Mouse (Mus musculus) gastrocnemius, postnatal 36 days (tissue): ENCODE data around the gene Gm17631. TPM values are rescaled to one million over a fixed set of nuclear protein-coding genes. Genes with fewer than 3 reads are reported as not detected.
"Not testable (repeated sequence)": the region's sequence is repeated elsewhere in the genome, so short reads cannot be mapped to it uniquely, and the experiment has no call there.

ENCODE experiments used
- DNase-seq, 2 experiments: peaks; one replicate each; pipeline ENCODE4 v3.0.0; 2022
- intact Hi-C: fragments of 180-260 bp; cut with DNase I; formaldehyde crosslinking; loops from one replicate; pipeline ENCODE4 v1.15.1; 2025
- long read RNA-seq, 2 experiments: library from polyadenylated mRNA; stranded (forward); transcript quantifications; one replicate each; pipeline ENCODE4 v2.0.0; 2021
- total RNA-seq, 2 experiments: library from RNA; stranded (reverse); gene quantifications; 2 replicates each; pipeline ENCODE4 v1.2.3; 2021

Gm17631 gene
- not detected for total RNA-seq
- long read RNA-seq, experiment 1 = 0 reads
- long read RNA-seq, experiment 2 = 0 reads

- intact Hi-C loops, DNase-seq: not testable (repeated sequence)
These were observed at the start of gene Gm17631 for GRCm38 (mm10) chr6:129862349-129862748. Gm17631 (plus strand) TSS chr6:129862649.

DNA sequence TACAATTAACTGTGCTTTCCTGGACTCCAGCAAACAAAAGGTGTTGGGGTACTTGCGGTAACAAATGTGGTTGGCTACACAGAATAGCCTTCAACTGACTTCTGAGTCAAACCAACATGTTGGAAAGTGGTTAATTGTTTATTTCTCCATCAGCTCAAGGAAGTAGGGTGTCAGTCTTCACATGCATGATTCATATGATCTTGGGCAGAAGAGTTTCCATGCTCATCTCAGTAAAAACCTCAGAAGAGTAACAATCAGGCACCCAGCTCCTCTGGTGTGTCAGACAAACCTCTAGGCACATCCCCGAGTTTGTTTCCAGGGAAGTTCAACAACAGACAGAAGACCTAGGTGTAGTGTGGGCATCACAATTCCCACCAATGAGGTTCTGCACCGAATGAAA lies 44.7 kb upstream of the Gm17631 start:
- DNase-seq = no peak
- intact Hi-C loops = no loop called here

DNA sequence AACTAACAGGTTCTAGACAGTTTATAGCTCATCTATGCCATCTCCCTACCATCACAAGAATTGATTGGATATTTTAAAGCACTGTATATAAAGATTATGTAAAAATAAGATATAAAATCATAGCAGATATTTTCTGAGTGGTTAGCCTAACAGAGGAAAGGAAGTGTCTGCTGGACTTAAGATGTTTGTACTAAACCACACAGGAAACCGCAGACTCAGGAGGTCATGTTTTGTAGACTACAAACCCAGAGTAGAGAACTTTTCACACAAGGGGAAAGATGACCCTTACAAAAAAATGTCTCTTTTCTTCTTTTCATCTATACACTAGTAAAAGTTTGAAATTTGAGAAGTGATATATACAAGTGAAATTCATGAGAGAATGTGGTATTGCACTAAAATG lies 38.4 kb upstream of the Gm17631 start:
- intact Hi-C loops = no loop called here
- DNase-seq = no peak

DNA sequence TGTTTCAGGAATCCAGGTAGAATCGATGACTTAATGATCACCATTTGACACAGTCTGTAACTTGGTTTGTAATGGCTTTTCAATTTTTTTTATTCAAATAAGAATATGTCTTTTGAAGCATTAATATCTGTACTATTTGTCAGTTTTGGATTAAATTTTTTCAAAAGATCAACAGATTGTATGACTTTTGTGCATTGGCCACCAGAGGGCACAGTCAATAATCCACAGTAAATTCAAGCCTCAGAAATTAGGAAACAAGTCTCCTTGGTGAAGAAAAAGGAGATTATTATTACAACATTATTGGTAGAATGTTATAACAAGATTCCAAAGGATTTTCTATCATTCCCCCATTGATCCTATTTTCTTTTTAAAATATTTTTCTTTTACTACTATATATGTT lies 36.9 kb upstream of the Gm17631 start:
- intact Hi-C loops = no loop called here
- DNase-seq = no peak

DNA sequence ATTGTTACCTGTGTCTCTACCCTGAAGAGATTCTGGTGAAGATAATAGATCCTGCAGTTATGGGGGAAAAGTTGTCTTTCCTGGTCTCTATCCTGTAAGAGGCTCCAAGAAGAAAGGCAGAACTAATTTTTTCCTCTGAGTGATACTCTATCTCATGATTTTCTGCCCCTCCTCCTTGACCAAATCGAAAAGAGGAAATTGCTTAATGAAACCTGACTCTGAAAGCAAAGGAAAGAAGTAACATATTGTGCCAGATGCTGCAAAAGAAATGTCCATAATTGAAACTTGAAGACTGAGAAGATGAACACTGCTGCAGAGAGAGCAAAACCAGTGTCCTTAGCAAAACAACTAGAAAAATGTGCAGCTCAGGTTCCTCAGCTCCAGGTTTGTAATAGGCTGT lies 14.1 kb downstream of the Gm17631 start, which contains the start of gene Klra17:
Gene Klra17, minus strand, starts transcription at position 124 of the 400 bp plus-strand sequence.
- intact Hi-C loops = no loop called here
- DNase-seq = no peak

DNA sequence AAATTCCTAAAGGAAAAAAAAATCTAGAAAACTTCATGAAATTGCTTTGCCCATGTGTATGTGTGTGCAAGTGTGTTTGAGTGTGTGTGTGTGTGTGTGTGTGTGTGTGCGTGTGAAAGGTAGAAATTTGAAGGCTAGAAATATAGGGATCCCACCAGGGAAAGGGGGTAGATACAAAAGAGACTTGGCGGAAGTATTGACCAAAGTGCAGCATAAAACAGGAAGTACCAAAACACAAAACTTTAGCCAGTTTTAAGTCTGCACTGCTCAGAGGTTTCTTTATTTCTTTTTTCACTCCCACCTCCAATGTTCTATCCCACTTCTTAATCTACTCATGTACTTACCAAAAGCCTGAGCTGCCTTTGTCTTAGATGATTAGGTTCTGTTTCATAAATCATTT lies 20.1 kb downstream of the Gm17631 start:
- no peak for DNase-seq
- intact Hi-C loops = no loop called here

Other genes with a start within 250 kb of the Gm17631 start
- gene Klrk1, start 238.8 kb upstream of the Gm17631 start, total RNA-seq = not detected
- not detected for gene Klrc3, start 219.3 kb upstream of the Gm17631 start, total RNA-seq
- gene Klrc2, start 202.0 kb upstream of the Gm17631 start, total RNA-seq = not detected
- gene Klrc1, start 183.7 kb upstream of the Gm17631 start, total RNA-seq = not detected
- not detected for gene Klri1, start 145.5 kb upstream of the Gm17631 start, total RNA-seq
- gene Klri2, start 122.2 kb upstream of the Gm17631 start, total RNA-seq = not detected
- not detected for gene Gm156, start 78.4 kb upstream of the Gm17631 start, total RNA-seq
- not detected for gene Klra17, start 14.0 kb downstream of the Gm17631 start, total RNA-seq
- not detected for gene Klra5, start 55.0 kb downstream of the Gm17631 start, total RNA-seq
- gene Klra6, start 164.3 kb downstream of the Gm17631 start, total RNA-seq = not detected
- not detected for gene Klra4, start 204.6 kb downstream of the Gm17631 start, total RNA-seq